Mouse (Mus musculus) liver, postnatal 0 days (tissue): ENCODE measurements around the gene Dlx4. TPM values are rescaled to one million over a fixed set of nuclear protein-coding genes. Genes with fewer than 3 reads are reported as not detected.
A peak's percentile ranks its signal among the peaks of the same experiment; 100 is the strongest.

Experiments used
- ATAC-seq: fragments of 200-750 bp; cut with Nextera tagmentation; 2 replicates; pipeline ENCODE4 v1.8.0; 2017; ENCODE audit warnings: mild to moderate bottlenecking, moderate library complexity
- DNase-seq: peaks from one replicate; pipeline ENCODE4 v3.0.0-alpha.2; 2016
- H3K27ac ChIP-seq: fragments of 300-500 bp; sonication (generic); 2 replicates; pipeline ENCODE4 v1.5.1; 2014; ENCODE audit warnings: antibody characterized with exemption, moderate library complexity, mild to moderate bottlenecking, low read depth
- H3K27me3 ChIP-seq: fragments of 300-500 bp; sonication (generic); 2 replicates; pipeline ENCODE4 v1.6.1; 2014; ENCODE audit warnings: low read length, control low read depth, mixed read lengths; ENCODE audit not compliant: insufficient read depth
- H3K36me3 ChIP-seq: fragments of 300-500 bp; sonication (generic); replicated peaks from 2 replicates; pipeline ENCODE4 v1.6.1; 2014; ENCODE audit warnings: mild to moderate bottlenecking, control low read depth, low read length, moderate library complexity, mixed read lengths; ENCODE audit not compliant: insufficient read depth
- H3K4me1 ChIP-seq: fragments of 300-500 bp; sonication (generic); 2 replicates; pipeline ENCODE4 v1.6.1; 2014; ENCODE audit warnings: antibody characterized with exemption, mild to moderate bottlenecking, control low read depth; ENCODE audit not compliant: insufficient read depth
- H3K4me2 ChIP-seq: fragments of 300-500 bp; sonication (generic); 2 replicates; pipeline ENCODE4 v1.6.1; 2014; ENCODE audit warnings: low read depth, mild to moderate bottlenecking, low read length, moderate library complexity, mixed read lengths
- H3K4me3 ChIP-seq: fragments of 300-500 bp; sonication (generic); 2 replicates; pipeline ENCODE4 v1.5.1; 2014; ENCODE audit warnings: low read depth, low read length
- H3K9ac ChIP-seq: fragments of 300-500 bp; sonication (generic); replicated peaks from 2 replicates; pipeline ENCODE4 v1.6.1; 2014; ENCODE audit warnings: mild to moderate bottlenecking, moderate library complexity
- H3K9me3 ChIP-seq: fragments of 300-500 bp; sonication (generic); 2 replicates; pipeline ENCODE4 v1.6.1; 2016; ENCODE audit warnings: mild to moderate bottlenecking, control low read depth, low read length, mixed read lengths
- CTCF ChIP-seq: sonication (generic); IDR thresholded peaks from 2 replicates; pipeline ENCODE4 v1.5.1; 2016; ENCODE audit warnings: antibody characterized with exemption, low read depth
- EP300 ChIP-seq: IDR thresholded peaks from 2 replicates; pipeline ENCODE4 v1.6.1; 2016; ENCODE audit warnings: antibody characterized with exemption, low read depth, mild to moderate bottlenecking
- WGBS: fragments of 180-500 bp; shearing (Covaris S2); extraction: QIAGEN DNeasy Blood & Tissue Kit; methylation state at CpG from one replicate; pipeline ENCODE4 v1.1.7; 2014; ENCODE audit not compliant: insufficient replicate concordance; 5-methylcytosine and 5-hydroxymethylcytosine counted together
- polyA plus RNA-seq: library from polyadenylated mRNA; unstranded; fragments of >200 nt; fragmentation: Nextera tagmentation; extraction: Ambion mirVana; gene quantifications from 2 replicates; pipeline ENCODE4 v1.2.1, GENCODE M21; 2015

The Dlx4 gene
- 0.08 and 0.17 TPM in 2 replicates for polyA plus RNA-seq

GRCm38 (mm10) chr11:95145851-95146403, at the start of gene Dlx4:
TSS of gene Dlx4 (minus strand) at chr11:95146263.
- Histone ChIP-seq H3K27ac (no peak within 1 kb of the TSS), H3K4me2 (peak within 1 kb of the TSS; percentile 80), H3K27me3 (peaks cover 98% of the 10 kb centered on the region), H3K36me3 (no peaks in the 10 kb centered on the region), H3K9me3 (no peaks in the 10 kb centered on the region), H3K9ac (no peak within 1 kb of the TSS; the same call in 1 of the 2 replicates), H3K4me1 (peaks cover 15% of the 10 kb centered on the region), H3K4me3 (peak within 1 kb of the TSS; percentile 49)
- peak; percentile 72 for DNase-seq
- no peak for TF ChIP-seq EP300
- TF ChIP-seq CTCF: no peak
- peak; percentile 68 for ATAC-seq
- under 1% methylated on average over 40 of the region's 48 CpGs for WGBS

GRCm38 (mm10) chr11:95189863-95190262, 43.8 kb upstream of the Dlx4 start:
- no peak overlapping the region for H3K9ac ChIP-seq
- no peak overlapping the region for H3K27ac ChIP-seq
- no peaks in the 10 kb centered on the region; the same call in 1 of the 2 replicates for H3K4me1 ChIP-seq
- H3K36me3 ChIP-seq: no peaks in the 10 kb centered on the region
- no peaks in the 10 kb centered on the region for H3K9me3 ChIP-seq
- H3K4me2 ChIP-seq: no peak overlapping the region
- ATAC-seq (peak; percentile 36; the same call in 1 of the 2 replicates), DNase-seq (peak; percentile 25)
- 29% methylated on average over 8 of the region's 11 CpGs for WGBS
- H3K4me3 ChIP-seq: no peak overlapping the region
- peaks cover 10% of the 10 kb centered on the region; the same call in 1 of the 2 replicates for H3K27me3 ChIP-seq
- no peak for TF ChIP-seq CTCF
- TF ChIP-seq EP300: no peak

- peaks cover 10% of the 10 kb centered on the region; the same call in 1 of the 2 replicates for H3K27me3 ChIP-seq
- H3K36me3 ChIP-seq: no peaks in the 10 kb centered on the region
- H3K4me2 ChIP-seq: no peak overlapping the region
- DNase-seq (no peak), ATAC-seq (no peak)
- H3K9ac ChIP-seq: no peak overlapping the region
- H3K27ac ChIP-seq: no peak overlapping the region
- WGBS: 81% methylated on average over 7 of the region's 7 CpGs
- H3K4me1 ChIP-seq: no peaks in the 10 kb centered on the region; the same call in 1 of the 2 replicates
- TF ChIP-seq CTCF: no peak
- TF ChIP-seq EP300: no peak
- H3K9me3 ChIP-seq: no peaks in the 10 kb centered on the region
- H3K4me3 ChIP-seq: no peak overlapping the region
These were observed 40.8 kb upstream of the Dlx4 start for GRCm38 (mm10) chr11:95186826-95187225.

GRCm38 (mm10) chr11:95185700-95186099, 39.6 kb upstream of the Dlx4 start:
- H3K4me3 ChIP-seq: no peak overlapping the region
- no peaks in the 10 kb centered on the region; the same call in 1 of the 2 replicates for H3K4me1 ChIP-seq
- TF ChIP-seq CTCF: no peak
- TF ChIP-seq EP300: no peak
- no peaks in the 10 kb centered on the region for H3K9me3 ChIP-seq
- peaks cover 5% of the 10 kb centered on the region; the same call in 1 of the 2 replicates for H3K27me3 ChIP-seq
- H3K9ac ChIP-seq: no peak overlapping the region
- ATAC-seq (no peak), DNase-seq (no peak)
- no peaks in the 10 kb centered on the region for H3K36me3 ChIP-seq
- H3K27ac ChIP-seq: no peak overlapping the region
- no peak overlapping the region for H3K4me2 ChIP-seq
- WGBS: 35% methylated on average over 11 of the region's 11 CpGs

GRCm38 (mm10) chr11:95184561-95184960, 38.5 kb upstream of the Dlx4 start:
- Histone ChIP-seq H3K4me1 (no peaks in the 10 kb centered on the region; the same call in 1 of the 2 replicates), H3K27ac (no peak overlapping the region), H3K27me3 (0 out of 2 replicates have a peak, but pooled peaks cover 4% of the 10 kb centered on the region), H3K4me3 (no peak overlapping the region), H3K36me3 (no peaks in the 10 kb centered on the region), H3K9me3 (no peaks in the 10 kb centered on the region), H3K9ac (no peak overlapping the region), H3K4me2 (no peak overlapping the region)
- 56% methylated on average over 5 of the region's 5 CpGs for WGBS
- DNase-seq (no peak), ATAC-seq (no peak)
- TF ChIP-seq CTCF (no peak), EP300 (no peak)

- WGBS: 65% methylated on average over 12 of the region's 12 CpGs
- no peak overlapping the region for H3K9ac ChIP-seq
- no peak for DNase-seq
These were observed 33.2 kb upstream of the Dlx4 start for GRCm38 (mm10) chr11:95179311-95179710.

More at GRCm38 (mm10) chr11:95179311-95179710, 33.2 kb upstream of the Dlx4 start:
- no peak overlapping the region for H3K27ac ChIP-seq
- H3K27me3 ChIP-seq: 0 out of 2 replicates have a peak, but pooled peaks cover 6% of the 10 kb centered on the region
- no peaks in the 10 kb centered on the region for H3K4me1 ChIP-seq
- TF ChIP-seq EP300: no peak
- TF ChIP-seq CTCF: no peak
- H3K36me3 ChIP-seq: no peaks in the 10 kb centered on the region
- no peaks in the 10 kb centered on the region for H3K9me3 ChIP-seq
- no peak overlapping the region for H3K4me3 ChIP-seq
- ATAC-seq: no peak
- H3K4me2 ChIP-seq: no peak overlapping the region
